Mouse (Mus musculus): ENCODE data around the gene Zbtb8os.
A peak's percentile ranks its signal among the peaks of the same experiment; 100 is the strongest.

The Zbtb8os gene

DNA sequence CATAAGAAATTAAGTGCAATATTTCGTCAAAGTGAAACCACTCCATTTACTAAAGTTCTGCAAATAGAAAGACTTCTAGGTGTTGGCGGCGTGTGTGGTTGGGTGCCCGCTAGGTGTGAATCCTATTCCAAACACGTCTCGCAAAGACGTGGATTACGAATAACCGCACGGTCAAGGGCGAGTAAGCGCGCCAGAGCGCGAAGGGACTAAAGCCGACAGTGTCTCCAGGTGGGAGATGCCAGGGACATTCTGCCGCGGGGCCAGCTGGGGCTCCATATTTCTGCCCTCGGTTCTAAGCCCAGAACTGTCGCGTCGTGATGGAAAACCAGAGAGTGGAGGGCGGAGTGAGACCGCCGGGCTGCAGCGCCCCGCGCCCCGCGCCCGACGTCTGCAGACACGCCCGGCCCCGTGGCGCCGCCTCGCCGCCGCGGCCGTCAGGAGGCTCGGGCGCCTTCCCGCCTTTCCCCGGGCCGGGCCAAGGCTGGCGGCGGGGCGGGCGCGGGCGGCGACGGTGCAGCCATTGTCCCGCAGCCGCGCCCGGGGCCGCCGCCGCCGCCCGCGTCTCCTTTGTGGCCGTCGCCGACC lies 41.6 kb downstream of the Zbtb8os start:
- peak; percentile 53 to 80 for DNase-seq (ENCODE audit: low spot score in 2 of 2)

DNA sequence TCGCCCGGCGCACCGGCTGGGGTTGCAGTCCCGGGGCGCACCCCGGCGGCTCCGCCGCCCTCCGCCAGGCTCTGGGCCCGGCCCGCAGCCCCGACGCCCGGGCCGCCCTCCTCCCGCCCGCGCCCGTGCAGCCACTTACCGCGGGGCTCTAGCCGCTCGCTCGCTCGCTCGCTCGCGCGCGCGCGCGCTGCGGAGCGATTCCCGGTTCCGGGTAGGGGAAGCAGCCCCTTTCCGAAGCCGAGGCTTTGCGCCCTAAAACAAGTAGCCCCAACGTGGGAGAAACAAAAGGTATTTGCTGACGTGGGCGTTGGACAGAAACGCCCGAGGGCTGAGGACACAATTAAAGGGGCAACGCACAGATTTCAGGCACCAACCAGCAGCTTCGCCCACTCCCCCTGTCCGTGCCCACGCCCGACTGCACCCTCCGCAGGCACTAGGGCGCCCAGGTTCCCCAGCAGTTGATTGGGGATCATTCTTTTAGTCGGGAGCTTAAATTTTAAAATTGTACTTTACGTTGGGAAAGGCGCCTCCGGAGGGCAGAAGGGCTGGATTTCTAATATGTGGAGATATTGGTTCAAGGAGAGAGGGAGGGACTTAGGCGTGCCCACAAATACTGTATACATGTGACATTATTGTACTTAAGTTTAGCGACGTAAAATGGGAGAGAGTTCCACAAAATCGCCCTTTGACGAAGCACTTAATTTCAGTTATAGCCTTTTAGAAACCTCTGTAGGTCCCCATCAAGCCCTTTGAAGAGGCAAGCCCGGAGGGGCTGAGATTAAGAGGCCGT lies 42.3 kb downstream of the Zbtb8os start, which contains the start of gene Zbtb8a:
Zbtb8a (minus strand) TSS at position 516 of the 790 bp plus-strand sequence.
- peak; percentile 27 to 74 for DNase-seq (ENCODE audit: low spot score in 2 of 2)

DNA sequence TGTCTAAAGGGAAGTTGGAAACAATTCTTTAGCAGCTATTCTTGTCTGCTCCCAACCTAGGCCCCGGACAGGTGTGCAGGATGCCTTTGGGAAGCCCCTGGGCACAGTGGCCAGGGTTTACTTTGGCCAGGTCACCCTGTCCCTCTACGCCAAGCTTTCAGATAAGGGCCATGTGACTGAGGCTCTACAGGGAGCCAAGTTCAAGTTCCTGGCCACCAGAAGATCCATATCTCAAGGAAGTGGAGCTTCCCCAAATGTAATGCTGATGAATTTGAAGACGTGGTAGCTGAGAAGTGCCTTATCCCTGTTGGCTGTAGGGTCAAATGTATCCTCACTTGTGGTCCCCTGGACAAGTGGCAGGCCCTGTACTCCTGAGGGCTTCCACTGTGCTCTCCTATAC lies 44.3 kb downstream of the Zbtb8os start:
- DNase-seq (ENCODE audit: low spot score in 2 of 2) = no peak

DNA sequence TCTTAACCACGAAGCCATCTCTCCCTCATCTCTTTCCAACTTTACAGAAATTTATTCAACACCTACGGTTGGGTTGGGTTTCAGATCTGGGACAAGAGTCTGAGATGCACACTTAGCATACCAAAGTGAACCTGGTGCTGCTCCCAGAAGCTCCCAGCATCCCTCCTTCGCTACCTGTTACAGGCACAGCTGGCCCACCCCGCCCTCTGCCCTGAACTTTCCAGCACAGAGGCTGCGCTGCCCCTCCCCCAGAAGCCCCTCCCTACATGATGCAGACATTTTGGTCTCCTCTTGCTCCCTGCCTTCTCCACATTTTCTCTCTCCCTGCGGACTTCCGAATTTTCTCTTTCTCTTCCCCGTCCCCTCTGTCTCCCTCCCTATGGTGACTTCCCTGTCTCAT lies 45.7 kb downstream of the Zbtb8os start:
- DNase-seq (ENCODE audit: low spot score in 2 of 2) = no peak

DNA sequence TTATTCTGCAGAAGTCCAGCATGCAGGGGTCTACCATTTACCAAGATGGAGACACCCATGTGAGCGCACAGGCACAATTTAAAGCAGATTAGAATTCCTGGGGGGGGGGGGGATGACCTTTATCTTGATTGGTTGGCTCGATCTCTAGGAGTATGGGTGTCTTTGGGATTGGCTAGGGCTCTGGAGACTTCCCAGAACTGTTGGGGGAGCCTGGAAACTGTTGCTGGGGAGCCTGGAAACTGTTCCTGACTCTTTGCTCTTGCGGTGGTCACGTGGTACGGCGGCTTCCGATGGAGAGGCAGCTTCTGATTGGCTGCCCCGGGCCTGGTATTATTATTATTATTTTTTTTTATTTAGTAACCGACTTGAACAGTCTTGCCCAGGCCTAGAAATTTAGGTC lies 46.5 kb downstream of the Zbtb8os start:
- no peak for DNase-seq (ENCODE audit: low spot score in 2 of 2)

DNA sequence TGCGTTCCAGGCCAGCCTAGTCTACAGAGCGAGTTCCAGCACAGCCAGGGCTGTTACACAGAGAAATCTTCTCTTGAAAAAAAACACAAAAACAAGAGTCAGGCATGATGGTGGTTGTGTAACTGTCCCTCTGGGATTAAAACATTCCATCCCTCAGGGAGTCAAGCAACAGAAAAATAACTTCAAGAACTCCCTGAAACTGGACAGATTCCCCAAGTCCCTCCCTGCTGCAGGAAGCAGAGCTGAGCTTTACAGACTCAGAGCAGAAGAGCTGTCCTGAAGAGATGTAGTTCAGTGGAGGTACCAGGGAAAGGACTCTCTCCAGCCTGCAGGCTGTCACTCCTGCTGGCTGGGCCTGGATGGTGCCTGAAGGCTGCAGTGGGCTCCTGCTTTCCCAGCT lies 47.0 kb downstream of the Zbtb8os start:
- no peak for DNase-seq (ENCODE audit: low spot score in 2 of 2)

DNA sequence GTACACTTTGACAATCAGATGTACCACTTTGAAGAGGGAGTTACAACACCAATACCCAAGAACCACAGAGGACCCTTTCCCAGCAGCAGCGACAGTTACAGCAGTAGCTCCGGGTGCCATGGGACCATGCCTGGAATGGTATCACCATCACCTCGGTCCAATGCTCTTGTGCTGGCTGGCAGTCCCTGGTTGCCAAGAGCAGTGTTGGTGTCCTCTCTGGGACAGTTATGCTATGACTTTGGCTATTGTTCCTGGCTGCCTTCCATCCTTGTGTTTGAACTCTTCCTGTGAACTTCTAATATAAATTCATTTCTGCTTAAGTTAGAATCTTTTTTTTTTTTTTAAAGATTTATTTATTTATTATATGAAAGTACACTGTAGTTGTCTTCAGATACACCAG lies 48.1 kb downstream of the Zbtb8os start:
- no peak for DNase-seq (ENCODE audit: low spot score in 2 of 2)

DNA sequence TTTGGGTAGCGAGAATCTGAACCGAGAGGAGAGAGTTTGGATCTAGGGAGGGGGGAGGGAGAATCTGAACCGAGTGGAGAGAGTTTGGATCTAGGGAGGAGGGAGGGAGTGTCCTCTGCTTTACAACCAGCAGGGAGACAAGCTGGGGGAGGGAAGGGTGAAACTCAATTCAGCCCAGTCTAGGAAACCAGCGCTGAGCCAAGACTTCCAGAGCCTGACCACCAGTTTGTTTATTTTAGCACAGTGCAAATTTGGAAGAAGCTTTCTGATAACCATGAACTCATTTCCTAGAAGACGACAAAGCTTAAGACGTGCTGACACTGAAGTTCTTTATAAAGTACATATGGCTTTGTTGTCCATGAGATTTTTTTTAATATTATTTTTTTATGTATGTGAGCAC lies 48.9 kb downstream of the Zbtb8os start:
- no peak for DNase-seq (ENCODE audit: low spot score in 2 of 2)

DNA sequence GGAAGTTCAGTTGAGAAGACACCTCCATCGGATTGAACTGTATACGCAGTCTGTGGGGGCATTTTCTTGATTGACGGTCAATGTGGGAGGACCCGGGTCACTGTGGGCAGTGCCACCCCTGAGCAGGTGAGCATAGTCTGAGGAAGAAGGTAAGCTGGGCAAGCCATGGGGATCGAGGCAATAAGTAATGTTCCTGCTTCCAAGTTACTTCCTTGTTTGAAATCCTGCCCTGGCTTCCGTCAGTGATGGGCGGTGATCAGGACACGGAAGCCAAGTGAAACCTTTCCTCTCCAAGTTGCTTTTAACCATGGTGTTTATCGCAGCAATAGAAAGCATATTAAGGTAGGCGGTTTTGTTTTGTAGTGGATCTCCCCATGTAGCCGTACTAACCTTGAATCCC lies 50.2 kb downstream of the Zbtb8os start:
- DNase-seq (ENCODE audit: low spot score in 2 of 2) = no peak

DNA sequence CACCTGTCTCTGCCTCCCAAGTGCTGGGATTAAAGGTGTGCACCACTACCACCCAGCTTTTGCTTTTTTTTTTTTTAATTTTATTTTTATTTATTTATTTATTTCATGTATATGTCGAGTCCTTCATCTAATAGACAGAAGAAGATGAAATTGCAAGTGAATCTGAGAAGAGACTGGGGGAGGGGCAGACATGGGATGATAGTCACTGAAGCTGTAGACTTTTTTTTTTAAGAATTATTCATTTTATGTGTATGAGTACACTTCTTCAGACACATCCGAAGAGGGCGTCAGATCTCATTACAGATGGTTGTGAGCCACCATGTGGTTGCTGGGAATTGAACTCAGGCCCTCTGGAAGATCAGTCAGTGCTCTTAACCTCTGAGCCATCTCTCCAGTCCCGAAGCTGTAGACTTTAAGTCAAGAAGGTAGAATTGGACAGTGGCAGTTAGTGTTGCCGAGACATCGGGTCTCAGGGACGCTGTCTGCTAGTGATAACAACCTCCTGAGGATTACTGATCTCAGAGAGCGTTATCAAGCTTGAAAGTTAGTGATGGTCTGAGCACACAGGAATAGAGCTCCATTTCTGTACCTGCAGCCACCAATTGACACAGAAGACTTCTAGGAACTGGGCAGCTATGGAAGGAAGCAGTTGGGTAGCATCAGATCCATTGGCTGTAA lies 50.9 kb downstream of the Zbtb8os start:
- no peak for DNase-seq (ENCODE audit: low spot score in 2 of 2)

DNA sequence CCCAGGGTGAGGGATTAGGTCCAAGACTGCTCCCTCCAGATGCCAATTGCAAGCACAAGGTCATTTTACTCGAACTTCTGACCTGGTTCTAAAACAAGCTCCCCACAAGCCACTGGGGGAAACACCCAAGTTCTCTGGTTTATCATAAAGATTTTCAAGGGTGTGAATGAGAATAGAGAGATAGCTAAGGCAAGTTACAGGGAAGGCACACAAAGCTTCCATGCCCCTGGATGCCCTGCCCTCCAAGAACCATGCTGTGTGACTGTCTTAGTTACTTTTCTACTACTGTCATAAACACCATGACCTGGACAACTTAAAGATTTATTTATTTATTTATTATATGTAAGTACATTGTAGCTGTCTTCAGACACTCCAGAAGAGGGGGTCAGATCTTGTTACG lies 51.5 kb downstream of the Zbtb8os start:
- DNase-seq (ENCODE audit: low spot score in 2 of 2) = no peak

DNA sequence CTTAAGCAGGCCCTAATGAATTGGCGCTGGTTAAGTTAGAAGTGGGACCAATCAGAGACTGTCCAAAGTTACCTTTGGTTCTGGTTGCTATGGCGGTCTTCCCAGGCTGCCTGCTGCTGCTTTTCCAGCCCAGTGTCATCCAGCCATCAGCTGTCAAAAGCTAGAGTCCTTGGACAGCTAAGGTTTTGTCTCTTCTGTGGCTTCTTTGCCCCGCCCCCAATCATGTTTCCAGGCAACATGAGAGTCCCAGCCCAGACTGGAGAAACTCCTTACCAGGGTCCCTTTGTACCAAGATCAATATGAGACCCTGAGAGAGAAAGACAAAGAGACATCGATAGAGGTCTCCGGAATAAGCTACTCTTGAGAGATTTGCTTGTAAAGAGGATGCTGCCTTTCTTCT lies 52.9 kb downstream of the Zbtb8os start:
- no peak for DNase-seq (ENCODE audit: low spot score in 2 of 2)

DNA sequence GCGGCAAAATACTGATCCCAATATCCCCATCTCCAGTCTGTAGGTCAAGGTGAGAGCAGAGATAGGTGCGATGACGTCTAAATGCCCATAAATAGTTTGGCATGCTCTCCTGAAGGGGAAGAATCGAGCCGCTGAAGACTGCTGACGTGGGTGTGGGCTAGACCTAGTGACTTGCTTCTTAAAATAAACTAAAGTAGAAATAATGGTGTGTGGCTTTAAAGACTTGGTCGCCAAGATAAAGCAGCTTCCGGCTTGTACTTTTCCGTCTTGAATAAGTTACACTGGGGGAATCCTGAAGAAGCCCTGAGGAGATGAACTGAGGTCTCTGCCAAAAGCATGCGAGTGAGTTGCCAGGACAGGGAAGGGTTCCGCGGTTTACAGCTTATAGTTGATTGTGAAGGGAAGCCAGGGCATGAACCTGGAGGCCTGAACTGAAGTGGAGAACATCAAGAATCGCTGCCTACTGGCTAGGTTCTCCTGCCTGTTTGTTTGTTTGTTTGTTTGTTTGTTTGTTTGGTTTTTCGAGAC lies 54.8 kb downstream of the Zbtb8os start:
- DNase-seq (ENCODE audit: low spot score in 2 of 2) = no peak

DNA sequence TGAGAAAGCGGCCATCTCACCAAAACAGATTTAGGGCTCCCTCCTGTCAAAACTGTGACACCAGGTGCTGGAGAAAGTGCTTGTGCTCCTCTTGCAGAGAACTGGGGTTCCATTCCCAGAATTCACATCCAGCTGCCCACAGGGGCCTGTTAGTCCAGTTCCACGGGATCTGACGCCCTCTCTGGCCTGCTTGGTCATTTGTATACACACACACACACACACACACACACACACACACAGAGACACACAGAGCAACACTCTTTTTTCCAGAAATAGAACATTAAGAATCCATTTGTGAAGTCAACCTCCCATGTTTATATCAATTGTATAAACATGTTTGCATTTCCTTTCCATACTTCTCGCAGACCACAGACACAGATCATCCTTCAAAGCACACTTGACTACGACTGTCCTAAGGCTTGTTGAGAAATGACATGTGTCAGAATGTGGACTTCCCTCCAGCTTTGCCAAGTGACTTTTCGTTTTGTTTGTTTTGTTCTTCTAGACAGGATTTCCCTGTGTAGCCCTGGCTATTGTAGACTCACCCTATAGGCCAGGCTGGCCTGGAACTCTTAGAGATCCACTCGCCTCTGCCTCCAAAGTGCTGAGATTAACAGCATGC lies 55.6 kb downstream of the Zbtb8os start:
- no peak for DNase-seq (ENCODE audit: low spot score in 2 of 2)

DNA sequence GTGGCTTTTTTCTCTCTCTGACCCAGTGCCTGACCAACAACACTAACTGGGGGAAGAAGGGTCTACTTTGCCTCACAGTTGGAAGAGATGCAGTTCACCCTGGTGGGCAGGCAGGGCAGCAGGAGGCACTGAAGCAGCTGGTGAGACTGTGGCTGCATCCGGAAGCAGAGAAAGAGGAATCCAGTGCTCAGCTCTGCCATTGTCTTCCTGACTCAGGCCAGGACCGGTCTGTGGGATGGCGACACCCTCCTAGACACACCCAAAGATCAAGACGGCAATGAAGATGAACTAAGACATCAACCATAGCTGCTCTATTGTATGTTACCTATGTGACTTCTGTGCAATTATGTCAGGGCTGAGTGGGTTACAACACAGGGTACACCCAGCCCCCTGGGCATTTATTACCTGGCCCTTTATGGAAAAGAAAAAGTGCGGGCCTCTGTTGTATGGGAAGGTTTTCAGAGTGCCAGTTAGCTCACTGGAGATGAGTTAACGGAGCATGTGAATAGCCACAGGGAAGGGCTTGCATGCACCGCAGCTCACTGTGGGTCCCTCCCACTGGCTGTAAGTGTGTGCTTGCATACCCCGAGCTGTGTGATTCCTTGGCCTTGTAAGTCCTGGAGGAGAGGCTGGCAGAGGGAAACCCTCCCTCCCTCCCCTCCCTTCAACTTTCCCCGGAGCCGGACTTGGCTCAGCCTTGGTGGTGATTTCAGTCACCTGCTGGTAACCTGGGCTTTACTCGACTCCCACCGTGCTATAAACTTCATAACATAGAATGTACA lies 58.8 kb downstream of the Zbtb8os start:
- DNase-seq (ENCODE audit: low spot score in 2 of 2) = no peak

DNA sequence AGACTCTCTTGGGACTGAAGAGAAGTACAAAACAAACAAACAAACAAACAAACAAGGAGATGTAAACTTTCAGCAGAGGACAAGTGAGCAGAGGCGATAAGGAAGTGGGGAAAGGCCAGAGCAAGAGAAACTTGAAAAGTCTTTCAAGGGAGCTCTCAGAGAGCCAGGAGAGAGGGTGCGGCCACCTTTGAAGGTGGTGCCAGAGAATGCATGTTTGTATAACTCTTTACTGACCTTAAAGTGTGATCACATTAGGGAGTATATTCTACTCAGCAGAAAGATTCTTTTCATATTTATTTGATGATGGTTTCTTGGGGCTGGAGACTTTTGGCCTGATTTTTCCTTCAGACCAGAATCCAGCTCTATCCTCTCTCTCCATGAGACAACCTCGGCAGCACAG lies 61.5 kb downstream of the Zbtb8os start:
- no peak for DNase-seq (ENCODE audit: low spot score in 2 of 2)

DNA sequence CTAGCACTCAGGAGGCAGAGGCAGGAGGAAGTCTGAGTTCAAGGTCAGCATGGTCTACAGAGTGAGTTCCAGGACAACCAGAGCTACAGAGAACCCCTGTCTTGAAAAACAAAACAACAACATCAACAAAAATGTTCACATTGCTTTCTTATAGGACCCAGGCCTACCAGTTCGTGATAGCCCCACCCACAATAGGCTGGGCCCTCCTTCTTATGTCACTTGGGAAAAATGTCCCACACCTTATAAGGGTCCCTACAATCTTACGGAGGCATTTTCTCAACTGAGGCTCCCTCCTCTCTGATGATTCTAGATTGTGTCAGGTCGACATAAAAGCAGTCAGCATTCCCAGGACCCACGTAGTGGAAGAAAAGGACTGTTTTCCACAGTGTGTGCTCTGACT lies 64.3 kb downstream of the Zbtb8os start:
- DNase-seq (ENCODE audit: low spot score in 2 of 2) = no peak
